Comparison of ENCODE assay signal across 8 mouse cellular contexts in genomic region chr15:103172537-103172936, GRCm38 (mm10). TPM values are rescaled to one million over a fixed set of nuclear protein-coding genes. Genes with fewer than 3 reads are reported as not detected.
DNase-seq lines count a peak whose midpoint lies in the region; ATAC-seq and TF ChIP-seq lines count a peak whose summit lies in the region.

No protein-coding gene starts in this region.

- no peaks in the 10 kb centered on the region for H3K9me3 ChIP-seq in E14TG2a.4 (ENCODE audit: low read length)
- no peaks in the 10 kb centered on the region for H3K9me3 ChIP-seq in limb, embryonic 13.5 days
- H3K9me3 ChIP-seq in neural tube, embryonic 12.5 days, result no peaks in the 10 kb centered on the region

- 5% methylated on average over 10 of the region's 10 CpGs for WGBS in limb, embryonic 13.5 days
- WGBS in neural tube, embryonic 12.5 days, result 2% methylated on average over 10 of the region's 10 CpGs

- no peak overlapping the region for H3K9ac ChIP-seq in limb, embryonic 13.5 days
- H3K9ac ChIP-seq in neural tube, embryonic 12.5 days, result 0 out of 2 replicates have a peak overlapping the region, but pooled peaks have one; percentile 10

- 0 out of 2 replicates have a peak, but pooled peaks have one; percentile 33 for ATAC-seq in limb, embryonic 13.5 days (ENCODE audit: low FRiP score, low read depth)
- ATAC-seq in neural tube, embryonic 12.5 days (ENCODE audit: low FRiP score, low read depth), result no peak
- no peak; the same call in 1 of the 2 replicates for ATAC-seq in erythroid progenitor cell, adult 5-6 weeks (replicated peaks; ENCODE audit: low FRiP score, poor library complexity, severe bottlenecking)

- H3K27me3 ChIP-seq in E14TG2a.4 (ENCODE audit: insufficient read depth, low read length), result peaks cover 93% of the 10 kb centered on the region
- H3K27me3 ChIP-seq in limb, embryonic 13.5 days, result peaks cover 94% of the 10 kb centered on the region
- H3K27me3 ChIP-seq in neural tube, embryonic 12.5 days (replicated peaks), result peaks cover 4% of the 10 kb centered on the region; the same call in 1 of the 2 replicates

- H3K4me3 ChIP-seq in layer of hippocampus, adult 2 months, result no peak overlapping the region
- no peak overlapping the region for H3K4me3 ChIP-seq in E14TG2a.4 (replicated peaks; ENCODE audit: low read length)
- no peak overlapping the region for H3K4me3 ChIP-seq in limb, embryonic 13.5 days
- H3K4me3 ChIP-seq in neural tube, embryonic 12.5 days, result no peak overlapping the region

- H3K27ac ChIP-seq in layer of hippocampus, adult 2 months, result no peak overlapping the region
- H3K27ac ChIP-seq in limb, embryonic 13.5 days, result no peak overlapping the region
- peak overlapping the region; percentile 64 for H3K27ac ChIP-seq in neural tube, embryonic 12.5 days

- H3K36me3 ChIP-seq in E14TG2a.4 (ENCODE audit: insufficient read depth, low read length), result no peaks in the 10 kb centered on the region
- no peaks in the 10 kb centered on the region for H3K36me3 ChIP-seq in limb, embryonic 13.5 days
- H3K36me3 ChIP-seq in neural tube, embryonic 12.5 days, result no peaks in the 10 kb centered on the region

- H3K4me2 ChIP-seq in limb, embryonic 13.5 days (replicated peaks), result no peak overlapping the region
- peak overlapping the region; percentile 64 for H3K4me2 ChIP-seq in neural tube, embryonic 12.5 days (replicated peaks)

- peak in 1 of 2 experiments; percentile 63 for DNase-seq in layer of hippocampus, adult 2 months (ENCODE audit: low spot score in 2 of 2)
- no peak for DNase-seq in layer of hippocampus, adult 9-10 months (ENCODE audit: low spot score)
- peak; percentile 71 for DNase-seq in adrenal gland, postnatal 25 days
- peak; percentile 75 for DNase-seq in gastrocnemius, postnatal 25 days

- H3K4me1 ChIP-seq in E14TG2a.4 (replicated peaks; ENCODE audit: low read depth, low read length), result peaks cover 58% of the 10 kb centered on the region
- H3K4me1 ChIP-seq in limb, embryonic 13.5 days, result peaks cover 31% of the 10 kb centered on the region
- peaks cover 63% of the 10 kb centered on the region for H3K4me1 ChIP-seq in neural tube, embryonic 12.5 days

- peak; percentile 93 for TF ChIP-seq CTCF in layer of hippocampus, adult 2 months (conservative IDR thresholded peaks at IDR 0.05)
- peak; percentile 68 for TF ChIP-seq CTCF in E14TG2a.4 (conservative IDR thresholded peaks at IDR 0.05; ENCODE audit: low read length)

RNA-seq across cellular contexts. Expression of gene Smug1, which starts 5.6 kb away (rescaled TPM):
- 10 to 100 TPM; 17.9 to 18.2 TPM for total RNA-seq in layer of hippocampus, adult 2 months (2021)
- 12.1 and 19.9 TPM in 2 replicates for total RNA-seq in adrenal gland, postnatal 25 days (2021)
- total RNA-seq in gastrocnemius, postnatal 25 days (2021), result 10 to 100 TPM in 1 of 2 experiments, 1 to 10 TPM in 1; 9.4 to 11.7 TPM
- 15.6 and 16.7 TPM in 2 replicates for polyA plus RNA-seq in limb, embryonic 13.5 days (2015; fragmentation: Nextera tagmentation; extraction: Ambion mirVana)
- 66.6 and 68.0 TPM in 2 replicates for polyA plus RNA-seq in neural tube, embryonic 12.5 days (2016; fragmentation: Nextera tagmentation; extraction: Ambion mirVana)
- 3.6 TPM in 1 of 2 replicates, not detected in the other for total RNA-seq in erythroid progenitor cell, adult 5-6 weeks (2015; ENCODE audit: low replicate concordance)
- total RNA-seq in erythroid progenitor cell, adult 5-6 weeks (2017; ENCODE audit: low replicate concordance), result 0.26 and 0.91 TPM in 2 replicates
